Mouse (Mus musculus): ENCODE data around the gene Irf3.

Gene Irf3

DNA sequence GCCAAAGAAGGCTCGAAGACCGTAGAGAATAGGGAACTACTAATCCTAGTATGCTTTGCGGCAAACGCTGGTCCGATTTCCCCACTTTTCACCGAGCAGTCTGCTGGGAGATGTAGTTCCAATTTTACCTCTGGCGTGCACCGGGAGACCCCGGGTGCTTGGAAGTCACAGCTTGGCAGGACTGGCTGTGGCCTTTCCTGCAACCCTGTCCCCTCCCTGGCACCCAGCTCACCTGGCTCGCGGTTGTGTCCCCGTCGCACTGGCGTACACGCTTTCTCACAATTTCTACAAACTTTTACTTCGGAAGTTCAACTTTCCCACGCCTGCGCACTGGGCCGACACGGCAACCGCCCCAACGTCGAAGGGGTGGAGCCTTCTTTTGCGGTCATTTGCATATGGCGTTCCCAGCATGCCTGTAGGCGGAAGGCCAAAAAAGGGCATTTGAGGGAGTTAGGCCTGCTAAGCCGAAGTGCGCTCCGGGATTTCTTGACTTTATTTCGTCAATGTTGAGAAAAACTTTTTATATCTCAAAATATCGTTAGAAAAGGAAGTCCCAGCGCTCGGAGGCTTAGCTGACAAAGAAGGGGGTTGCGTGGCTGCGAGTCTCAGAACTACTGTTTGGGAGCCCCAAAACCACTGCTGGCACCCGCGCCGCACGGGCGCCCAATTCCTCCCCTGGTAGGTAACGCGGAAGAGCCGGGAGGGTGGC lies at the start of gene Irf3:
Gene Irf3 (plus strand): TSS at position 418 of the 709 bp plus-strand sequence.
- DNase-seq (ENCODE audit: low read depth), result peak; percentile 100

DNA sequence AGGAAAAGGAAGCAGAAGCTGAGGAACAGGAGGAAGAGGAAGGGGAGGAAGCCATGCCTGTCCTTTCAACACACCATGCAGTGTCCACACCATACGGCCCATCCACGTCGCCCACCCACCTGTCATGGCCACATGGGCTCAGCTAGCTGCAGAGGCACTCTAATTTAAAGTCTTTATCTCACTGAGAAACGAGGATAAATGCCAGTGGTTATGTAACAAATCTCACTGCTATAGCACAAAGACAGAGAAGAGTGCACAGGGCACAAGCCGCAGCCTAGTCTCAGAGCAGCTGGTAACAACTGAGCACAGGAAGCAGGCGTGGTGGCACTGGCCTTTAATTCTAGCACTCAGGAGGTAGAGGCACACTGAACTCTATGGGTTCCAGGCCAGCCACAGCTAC lies 47.5 kb upstream of the Irf3 start:
- no peak for DNase-seq (ENCODE audit: low read depth)

DNA sequence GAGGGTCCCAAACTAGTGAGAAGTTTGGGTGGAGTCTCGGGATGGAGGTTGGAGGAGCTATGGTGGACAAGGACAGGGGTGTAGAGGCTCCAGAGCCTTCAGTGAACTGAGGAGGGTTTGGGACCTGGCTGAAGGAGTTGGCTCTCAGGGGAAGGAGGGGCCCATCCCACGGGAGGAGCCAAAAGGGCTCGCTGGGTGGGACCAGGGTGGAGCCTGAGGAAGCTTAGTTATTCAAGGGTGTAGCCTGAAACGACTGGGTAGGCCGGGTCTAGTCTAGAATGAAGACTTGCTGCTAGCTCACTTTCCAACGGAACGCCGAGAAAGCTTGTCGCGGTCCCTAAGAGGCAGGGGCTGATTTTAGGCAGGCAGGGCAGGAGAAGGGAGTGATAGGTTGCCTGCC lies 45.5 kb upstream of the Irf3 start:
- peak; percentile 46 for DNase-seq (ENCODE audit: low read depth)

DNA sequence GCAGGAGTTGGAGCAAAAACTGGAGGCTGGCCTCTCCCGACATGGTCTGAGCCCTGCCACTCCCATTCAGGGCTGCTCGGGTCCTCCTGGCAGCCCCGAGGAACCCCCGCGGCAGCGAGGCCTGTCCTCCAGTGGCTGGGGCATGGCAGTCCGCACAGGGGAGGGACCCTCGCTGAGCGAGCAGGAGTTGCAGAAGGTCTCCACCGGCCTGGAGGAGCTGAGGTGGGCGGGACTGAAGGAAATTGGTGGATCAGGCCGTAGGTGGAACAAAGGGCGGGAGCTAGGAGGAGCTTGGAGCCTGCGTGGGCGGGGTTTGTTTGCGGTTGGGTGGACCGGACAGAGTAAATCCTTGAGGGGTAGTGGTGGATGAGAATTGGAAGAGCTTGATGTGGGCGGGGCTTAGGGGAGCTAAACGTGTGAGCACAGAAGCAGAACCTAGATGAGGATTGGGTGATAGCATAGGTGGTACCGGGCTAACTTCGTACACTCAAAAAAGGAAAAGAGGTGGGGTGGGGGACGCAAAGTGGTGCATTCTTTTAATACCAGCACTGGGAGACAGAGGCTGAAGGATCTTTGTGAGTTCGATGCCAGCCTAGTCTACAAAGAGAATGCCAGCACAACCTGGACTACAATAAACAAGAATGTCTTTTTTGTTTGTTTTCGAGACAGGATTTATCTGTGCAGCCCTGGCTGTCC lies 44.7 kb upstream of the Irf3 start:
- peak; percentile 86 for DNase-seq (ENCODE audit: low read depth)

DNA sequence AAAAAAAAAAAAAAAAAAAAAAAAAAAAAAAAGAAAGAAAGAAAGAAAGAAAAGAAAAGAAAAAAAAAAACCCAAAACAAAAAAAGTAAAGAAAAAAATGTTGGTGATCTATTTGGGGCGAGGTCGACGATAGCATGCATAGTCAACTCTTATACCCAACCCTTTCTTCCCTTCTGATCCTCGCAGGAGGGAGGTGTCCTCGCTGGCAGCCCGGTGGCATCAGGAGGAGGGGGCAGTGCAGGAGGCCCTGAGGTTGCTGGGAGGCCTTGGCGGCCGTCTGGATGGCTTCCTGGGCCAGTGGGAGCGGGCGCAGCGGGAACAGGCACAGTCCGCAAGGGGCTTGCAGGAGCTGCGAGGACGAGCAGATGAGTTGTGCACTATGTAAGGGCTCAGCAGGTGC lies 43.9 kb upstream of the Irf3 start:
- no peak for DNase-seq (ENCODE audit: low read depth)

DNA sequence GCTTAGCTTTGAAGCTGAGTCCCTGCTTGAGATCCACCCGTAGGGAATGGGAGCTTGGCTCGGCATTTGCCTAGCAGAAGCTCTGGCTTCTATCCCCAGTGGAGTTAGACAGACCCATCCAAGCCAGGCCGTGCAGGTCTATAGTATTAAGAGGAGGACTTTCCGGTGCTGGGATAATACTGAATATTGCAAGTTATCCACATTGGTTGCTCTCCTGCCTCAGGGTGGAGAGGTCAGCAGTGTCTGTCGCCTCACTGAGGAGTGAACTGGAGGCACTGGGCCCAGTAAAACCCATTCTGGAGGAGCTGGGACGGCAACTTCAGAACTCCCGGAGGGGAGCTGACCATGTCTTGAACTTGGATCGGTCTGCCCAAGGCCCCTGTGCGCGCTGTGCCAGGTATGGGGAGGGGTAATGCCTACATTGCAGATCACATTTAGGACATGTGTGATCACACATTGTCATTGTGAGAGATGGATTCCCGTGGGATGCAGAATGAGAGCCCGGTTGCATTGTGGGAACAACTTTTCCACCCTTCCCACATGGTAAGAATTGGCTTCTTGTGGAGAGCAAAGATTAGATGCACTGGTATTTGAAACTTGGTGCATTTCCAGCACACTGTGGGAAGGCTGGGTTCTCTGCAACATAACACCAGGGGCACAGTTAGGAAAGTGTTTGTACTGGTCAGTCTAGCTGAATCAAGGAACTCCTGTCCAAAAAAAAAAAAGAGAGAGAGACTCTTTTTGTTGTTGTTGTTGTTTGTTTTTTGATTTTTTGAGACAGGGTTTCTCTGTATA lies 43.2 kb upstream of the Irf3 start:
- DNase-seq (ENCODE audit: low read depth), result no peak

DNA sequence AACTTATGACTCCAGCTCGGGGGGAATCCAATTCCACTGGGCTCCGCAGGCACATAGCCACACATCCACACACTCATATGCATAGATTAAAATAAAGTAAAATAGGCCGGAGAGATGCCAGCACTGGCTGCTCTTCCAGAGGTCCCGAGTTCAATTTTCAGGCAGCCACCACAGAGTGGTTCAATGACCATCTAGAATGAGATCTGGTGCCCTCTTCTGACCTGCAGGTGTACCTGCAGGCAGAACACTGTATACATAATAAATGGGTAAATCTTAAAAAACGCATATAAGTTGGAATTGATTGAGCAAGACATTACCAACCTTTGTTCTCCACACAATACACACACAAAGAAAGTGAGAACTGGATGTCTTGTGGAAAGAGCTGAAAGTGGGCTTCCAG lies 41.8 kb upstream of the Irf3 start:
- DNase-seq (ENCODE audit: low read depth), result peak; percentile 70

DNA sequence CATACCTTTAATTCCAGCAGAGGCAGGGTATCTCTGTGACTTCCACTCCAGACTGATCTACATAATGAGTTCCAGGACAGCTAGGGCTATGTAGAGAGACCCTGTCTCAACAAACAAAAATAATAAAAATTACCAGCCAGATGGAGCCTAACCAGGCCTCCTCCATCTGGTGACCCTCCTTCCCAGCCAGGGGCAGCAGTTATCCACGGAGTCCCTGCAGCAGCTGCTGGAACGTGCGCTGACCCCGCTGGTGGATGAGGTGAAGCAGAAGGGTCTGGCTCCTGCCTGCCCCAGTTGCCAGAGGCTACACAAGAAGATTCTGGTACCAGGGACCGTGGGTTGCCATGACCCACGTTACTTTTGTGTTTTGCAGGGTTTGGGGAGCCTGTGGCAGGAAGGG lies 41.2 kb upstream of the Irf3 start:
- no peak for DNase-seq (ENCODE audit: low read depth)

DNA sequence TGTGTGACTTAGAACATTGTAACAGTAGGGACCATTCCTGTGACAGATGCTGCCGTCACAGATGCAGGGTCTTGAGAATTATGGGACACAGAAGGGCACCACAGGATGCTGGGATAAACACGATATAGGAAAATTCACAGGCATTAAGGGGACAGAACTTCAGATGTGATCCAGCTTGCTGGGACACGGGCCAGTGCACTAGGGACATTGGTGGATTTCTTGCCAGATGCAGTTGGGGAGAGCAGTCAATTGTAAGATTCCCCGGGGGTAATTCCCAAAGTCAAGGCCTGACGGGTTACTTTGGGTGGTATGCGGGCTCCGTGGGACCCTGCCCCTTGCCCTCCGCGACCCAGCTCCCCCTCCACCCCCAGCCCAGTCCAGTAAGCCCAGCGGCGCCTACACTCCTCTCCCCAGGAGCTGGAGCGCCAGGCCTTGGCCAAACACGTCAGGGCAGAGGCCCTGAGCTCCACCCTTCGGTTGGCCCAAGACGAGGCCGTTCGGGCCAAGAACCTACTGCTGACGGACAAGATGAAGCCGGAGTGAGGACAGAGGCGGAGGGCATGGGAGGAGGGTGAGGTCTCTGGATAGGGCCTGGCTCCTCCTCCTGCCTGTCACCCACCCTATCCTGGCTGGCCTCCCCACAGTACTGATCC lies 40.1 kb upstream of the Irf3 start:
- DNase-seq (ENCODE audit: low read depth), result no peak

DNA sequence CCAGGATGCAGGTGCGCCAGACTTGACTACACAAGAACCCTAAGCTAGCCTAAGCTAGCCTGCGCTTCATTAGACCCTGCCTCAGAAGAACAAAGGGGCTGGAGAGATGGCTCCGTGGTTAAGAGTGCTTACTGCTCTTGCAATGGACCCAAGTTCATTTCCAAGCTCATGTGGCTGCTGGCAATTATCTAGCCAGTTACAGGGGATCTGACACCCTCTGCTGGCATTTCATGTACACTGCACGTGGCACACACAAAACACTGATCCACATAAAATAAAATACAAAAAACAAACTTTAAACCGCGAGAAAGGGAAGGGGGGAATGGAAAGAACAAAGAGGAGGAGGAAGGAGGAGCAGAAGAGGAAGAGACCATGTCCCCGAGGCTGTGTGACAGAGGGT lies 39.2 kb upstream of the Irf3 start:
- peak; percentile 62 for DNase-seq (ENCODE audit: low read depth)

DNA sequence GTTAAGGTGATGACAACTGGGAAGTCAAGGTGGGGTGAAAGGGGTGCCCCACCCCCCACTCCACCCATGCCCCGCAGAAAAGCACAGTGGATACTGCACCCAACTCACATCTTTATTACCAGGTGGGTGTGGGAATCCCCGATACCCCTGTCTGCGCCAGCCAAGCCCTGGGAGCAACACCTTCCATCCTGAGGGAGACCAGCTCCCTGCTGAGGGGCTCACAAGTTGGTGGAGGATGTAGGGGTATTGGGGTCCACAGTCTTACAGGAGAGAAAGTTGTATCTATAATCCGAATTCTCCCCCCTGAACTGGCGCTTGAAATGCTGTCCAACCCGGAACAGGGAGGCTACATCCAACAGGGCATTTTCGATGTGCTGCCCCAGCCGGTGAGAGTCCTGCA lies 38.2 kb upstream of the Irf3 start:
- DNase-seq (ENCODE audit: low read depth), result no peak

DNA sequence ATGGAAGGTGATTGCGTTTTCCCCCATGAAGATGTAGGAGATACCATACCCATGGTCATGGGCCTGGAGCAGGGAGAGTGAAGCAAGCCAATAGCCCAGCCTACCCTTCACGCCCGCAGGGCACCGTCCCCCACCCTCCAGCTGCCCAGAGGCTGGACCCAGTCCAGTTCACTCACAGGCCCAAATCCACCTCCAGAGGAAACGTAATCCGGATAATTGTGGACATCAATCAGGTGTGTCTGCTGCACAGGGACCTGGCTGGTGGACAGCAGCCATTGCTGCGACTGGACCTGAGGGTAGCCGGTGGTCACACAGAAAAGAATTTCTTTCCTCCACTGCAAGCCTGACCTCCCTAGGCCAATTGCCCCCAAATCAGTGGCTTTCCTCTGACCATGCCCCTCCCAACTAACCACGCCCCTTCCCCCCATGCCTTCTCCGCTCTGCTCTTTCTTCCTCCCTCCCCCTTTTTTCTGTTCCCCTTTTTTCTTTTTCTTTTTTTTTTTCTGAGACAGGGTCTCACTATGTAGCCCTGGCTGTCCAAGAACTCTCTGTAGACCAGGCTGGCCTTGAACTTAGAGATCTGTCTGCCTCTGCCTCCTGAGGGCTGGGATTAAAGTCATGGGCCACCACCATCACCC lies 37.5 kb upstream of the Irf3 start:
- DNase-seq (ENCODE audit: low read depth), result no peak

DNA sequence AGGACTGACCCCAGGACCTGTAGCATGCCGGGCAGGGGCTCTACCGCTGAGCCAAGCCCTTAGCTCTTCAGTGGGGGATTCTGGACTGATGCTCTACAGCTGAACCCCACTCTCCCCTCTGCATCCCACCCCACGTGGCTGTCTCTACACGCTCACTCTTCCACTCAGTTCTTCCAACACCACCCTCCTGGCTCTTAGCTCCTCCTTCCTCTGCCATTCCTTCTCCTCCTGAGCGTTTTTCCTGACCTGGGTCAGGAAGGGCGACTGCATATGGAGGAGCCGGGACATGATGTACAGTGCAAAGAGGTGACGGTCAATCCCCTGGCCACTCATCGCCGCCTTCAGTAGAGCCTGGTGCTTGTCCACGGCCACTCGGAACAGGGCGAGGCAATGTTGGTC lies 36.9 kb upstream of the Irf3 start:
- DNase-seq (ENCODE audit: low read depth), result no peak

DNA sequence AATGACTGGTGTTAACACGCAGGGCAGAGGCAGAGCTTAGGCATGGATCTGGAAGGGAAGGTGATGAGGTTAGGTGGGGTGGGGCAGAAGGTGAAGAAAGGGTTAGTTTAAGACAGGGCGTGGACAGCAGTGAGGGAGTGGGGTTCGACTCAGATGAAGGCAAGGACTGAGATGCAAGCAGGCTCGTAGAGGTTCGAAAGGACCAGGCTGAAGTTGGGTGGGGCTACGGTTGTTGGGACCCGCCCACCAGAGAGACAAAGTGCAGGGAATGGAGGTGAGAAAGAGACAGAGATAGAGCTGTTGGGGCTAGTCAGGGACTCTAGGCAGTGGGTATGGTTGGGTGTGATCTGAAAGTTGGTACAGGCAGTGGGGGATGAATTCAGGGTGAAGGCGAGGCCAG lies 35.1 kb upstream of the Irf3 start:
- no peak for DNase-seq (ENCODE audit: low read depth)

DNA sequence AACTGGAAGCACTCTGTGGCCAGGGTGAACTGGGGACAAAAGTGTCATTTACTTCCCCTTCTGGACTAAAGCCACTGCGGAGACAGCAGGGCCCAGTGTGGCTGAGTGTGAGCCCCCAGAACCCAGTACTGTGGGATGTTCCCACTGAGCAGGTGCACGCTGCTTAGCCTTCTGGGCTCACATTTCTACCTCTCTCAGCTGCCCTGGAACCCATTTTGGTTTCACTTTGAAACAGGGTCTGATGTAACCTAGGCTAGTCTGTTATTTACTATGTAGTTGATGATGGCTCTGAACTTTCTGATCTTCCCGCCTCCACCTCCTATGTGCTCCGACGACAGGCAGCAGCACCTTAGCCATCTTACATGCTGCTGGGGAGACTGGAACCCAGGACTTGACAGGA lies 34.6 kb upstream of the Irf3 start:
- no peak for DNase-seq (ENCODE audit: low read depth)

DNA sequence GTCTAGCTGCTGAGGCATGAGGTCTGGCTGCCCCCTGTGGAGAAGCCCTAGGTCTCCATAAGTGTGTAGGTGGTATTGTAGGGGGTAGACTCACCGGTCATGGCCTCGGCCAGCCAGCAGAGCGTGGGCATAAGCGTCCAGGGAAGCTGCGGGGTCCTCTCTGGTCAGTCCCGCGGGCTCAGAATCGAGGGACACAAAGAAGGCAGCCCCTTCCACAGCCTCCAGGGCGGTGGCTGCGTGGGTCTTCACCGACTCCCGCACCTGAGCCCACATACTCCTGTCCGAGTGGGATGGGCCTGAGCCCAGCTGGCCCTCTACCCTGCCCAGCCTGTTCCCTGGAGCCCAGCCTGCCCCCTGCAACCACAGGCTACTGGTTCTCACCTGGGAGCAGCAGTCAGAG lies 32.5 kb upstream of the Irf3 start:
- no peak for DNase-seq (ENCODE audit: low read depth)

DNA sequence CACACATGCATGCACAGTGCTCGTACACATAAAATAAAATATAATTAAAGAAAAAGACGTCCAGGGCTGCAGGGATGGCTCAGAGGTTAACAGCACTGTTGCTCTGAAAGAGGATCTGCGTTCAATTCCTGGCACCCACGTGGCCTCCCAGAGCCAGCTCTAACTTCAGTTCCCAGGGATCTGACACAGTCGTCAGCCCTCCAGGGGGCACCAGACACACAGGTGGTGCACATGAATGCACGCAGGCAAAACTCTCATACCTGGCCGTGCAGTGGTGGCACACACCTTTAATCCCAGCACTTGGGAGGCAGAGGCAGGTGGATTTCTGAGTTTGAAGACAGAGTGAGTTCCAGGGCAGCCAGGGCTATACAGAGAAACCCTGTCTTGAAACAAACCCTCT lies 31.5 kb upstream of the Irf3 start:
- DNase-seq (ENCODE audit: low read depth), result peak; percentile 42

DNA sequence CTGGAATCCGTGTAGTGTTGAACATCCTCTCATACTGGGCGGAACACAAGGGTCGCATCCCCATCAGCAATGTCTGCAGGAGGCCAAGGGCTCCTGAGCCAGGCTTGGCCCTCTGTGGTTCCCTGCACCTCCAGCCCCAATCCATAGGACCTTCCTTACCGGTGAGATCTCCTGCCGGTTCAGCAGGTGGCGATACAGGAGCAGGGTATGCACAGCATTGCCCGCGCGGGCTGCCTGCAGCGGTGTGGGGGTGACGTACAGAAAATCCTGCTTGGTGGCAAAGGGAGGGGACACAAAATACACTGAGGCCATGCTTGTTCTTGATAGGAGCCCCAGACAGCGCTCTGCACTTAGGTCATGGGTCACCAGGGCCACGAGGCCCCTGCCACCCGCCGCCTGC lies 30.8 kb upstream of the Irf3 start:
- DNase-seq (ENCODE audit: low read depth), result no peak

DNA sequence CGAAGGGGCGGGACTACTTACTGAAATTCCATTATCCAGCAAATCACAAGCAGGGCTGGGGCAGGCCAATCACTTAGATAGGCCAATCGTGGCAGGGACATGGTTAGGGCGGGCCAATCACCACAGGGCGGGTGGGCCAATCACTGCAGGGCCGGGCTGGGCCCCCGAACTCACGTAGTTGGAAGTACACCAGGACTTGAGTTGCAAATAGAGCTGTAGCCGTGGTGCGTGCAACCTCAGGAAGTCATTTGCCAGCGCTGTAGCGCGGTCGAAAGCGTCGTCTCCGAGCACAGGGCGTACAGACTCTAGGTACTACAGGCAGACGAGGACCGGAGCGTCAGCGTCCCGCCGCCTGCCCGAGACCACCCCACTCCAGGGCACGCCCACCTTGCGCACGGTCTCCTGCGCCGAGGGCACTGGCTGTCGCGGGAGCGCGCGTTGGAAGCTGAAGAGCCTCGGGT lies 27.2 kb upstream of the Irf3 start:
- DNase-seq (ENCODE audit: low read depth), result peak; percentile 84

DNA sequence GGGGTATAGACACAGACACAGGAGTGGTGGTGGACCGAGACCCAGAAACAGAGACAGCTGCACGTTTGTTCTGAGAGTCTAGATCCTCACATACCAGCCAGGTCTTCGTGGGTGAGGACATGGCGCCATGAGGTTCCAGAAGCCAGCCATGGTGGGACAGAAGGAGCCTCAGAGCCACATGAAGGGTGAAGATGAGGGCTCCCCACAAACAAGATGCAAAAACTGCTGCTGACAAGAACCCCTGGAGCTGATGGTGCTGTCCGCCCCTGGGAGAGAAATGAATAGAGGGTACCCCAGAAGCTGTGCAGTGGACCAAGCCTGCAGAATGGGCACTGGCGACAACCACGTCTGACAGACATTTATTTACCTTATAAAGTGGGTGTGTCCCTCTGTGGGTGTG lies 26.3 kb upstream of the Irf3 start:
- DNase-seq (ENCODE audit: low read depth), result no peak

DNA sequence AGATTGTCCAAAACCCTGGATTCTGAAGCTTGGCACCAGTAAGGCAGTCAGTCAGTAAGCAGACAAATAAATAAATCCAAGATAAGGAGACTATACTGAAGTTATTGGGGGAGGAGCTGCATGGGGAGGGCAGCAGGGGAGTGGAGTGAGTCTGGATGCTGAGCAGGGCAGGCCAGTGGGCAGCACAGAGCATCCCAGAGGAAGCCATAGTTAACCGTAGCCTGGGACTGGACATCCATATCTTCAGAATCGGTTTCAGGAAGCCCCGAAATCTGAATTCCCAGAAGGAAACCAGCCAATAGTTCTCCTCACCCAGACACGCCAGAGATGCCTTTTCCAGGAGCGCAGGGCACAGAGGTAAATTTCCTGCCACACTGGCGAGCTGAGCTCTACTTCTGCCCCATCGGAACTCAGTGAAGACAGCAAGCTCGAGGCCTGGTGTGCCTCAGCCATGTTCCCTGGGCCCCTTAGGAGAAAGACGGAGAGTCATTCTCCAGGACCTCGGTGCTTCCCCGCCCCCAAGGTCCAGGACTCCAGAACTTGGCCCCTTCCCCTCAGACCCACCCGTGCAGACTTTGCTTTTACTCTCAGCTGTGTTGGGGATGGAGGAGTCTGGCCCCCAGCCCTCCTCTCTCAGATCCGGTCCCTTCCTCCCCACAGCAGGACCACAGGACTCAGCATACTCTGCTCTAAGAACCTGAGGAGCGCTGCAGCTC lies 23.9 kb upstream of the Irf3 start:
- no peak for DNase-seq (ENCODE audit: low read depth)
